Mouse (Mus musculus) right cerebral cortex, adult 2 months (tissue): ENCODE measurements around the gene Man1a.

ENCODE experiments used
- DNase-seq, 2 experiments: peaks; one replicate each; pipeline ENCODE4 v3.0.0; 2021 to 2022; ENCODE audit warnings: low spot score in 2 of 2

Man1a gene

GRCm38 (mm10) chr10:54076420-54076819 lies at the start of gene Man1a:
Gene Man1a, minus strand, starts transcription at chr10:54076609.
- DNase-seq: no peak

- DNase-seq: no peak
These were observed 45.4 kb upstream of the Man1a start for GRCm38 (mm10) chr10:54121816-54122215.

GRCm38 (mm10) chr10:54120375-54120774 lies 44.0 kb upstream of the Man1a start:
- DNase-seq: no peak

GRCm38 (mm10) chr10:54119303-54119702 lies 42.9 kb upstream of the Man1a start:
- DNase-seq: no peak

- no peak for DNase-seq
These were observed 42.0 kb upstream of the Man1a start for GRCm38 (mm10) chr10:54118223-54118912.

- DNase-seq: peak; percentile 8 to 22
These were observed 41.4 kb upstream of the Man1a start for GRCm38 (mm10) chr10:54117763-54118162.

- DNase-seq: no peak
These were observed 27.3 kb upstream of the Man1a start for GRCm38 (mm10) chr10:54103671-54104070.

- no peak for DNase-seq
These were observed 15.7 kb upstream of the Man1a start for GRCm38 (mm10) chr10:54092081-54092480.

GRCm38 (mm10) chr10:54089923-54090322 lies 13.5 kb upstream of the Man1a start:
- DNase-seq: no peak

GRCm38 (mm10) chr10:54087346-54087745 lies 10.9 kb upstream of the Man1a start:
- no peak for DNase-seq

- DNase-seq: no peak
These were observed 8.7 kb upstream of the Man1a start for GRCm38 (mm10) chr10:54085073-54085472.

- no peak for DNase-seq
These were observed 596 bp upstream of the Man1a start for GRCm38 (mm10) chr10:54077005-54077404.

GRCm38 (mm10) chr10:54075441-54076010 lies 883 bp downstream of the Man1a start:
- DNase-seq: peak; percentile 85

GRCm38 (mm10) chr10:54074609-54075421 lies 1.6 kb downstream of the Man1a start:
- DNase-seq: peak in 1 of 2 experiments; percentile 18

- peak in 1 of 2 experiments; percentile 20 for DNase-seq
These were observed 2.2 kb downstream of the Man1a start for GRCm38 (mm10) chr10:54074247-54074608.

- no peak for DNase-seq
These were observed 2.7 kb downstream of the Man1a start for GRCm38 (mm10) chr10:54073641-54074203.

- DNase-seq: no peak
These were observed 4.1 kb downstream of the Man1a start for GRCm38 (mm10) chr10:54072336-54072735.

- DNase-seq: no peak
These were observed 5.9 kb downstream of the Man1a start for GRCm38 (mm10) chr10:54070496-54070895.

- DNase-seq: no peak
These were observed 7.0 kb downstream of the Man1a start for GRCm38 (mm10) chr10:54069412-54069811.

- DNase-seq: no peak
These were observed 9.7 kb downstream of the Man1a start for GRCm38 (mm10) chr10:54066683-54067082.

- DNase-seq: no peak
These were observed 12.7 kb downstream of the Man1a start for GRCm38 (mm10) chr10:54063551-54064260.

- no peak for DNase-seq
These were observed 13.6 kb downstream of the Man1a start for GRCm38 (mm10) chr10:54062835-54063234.
